12 mouse cellular contexts compared by ENCODE assay signal in the genomic region with DNA sequence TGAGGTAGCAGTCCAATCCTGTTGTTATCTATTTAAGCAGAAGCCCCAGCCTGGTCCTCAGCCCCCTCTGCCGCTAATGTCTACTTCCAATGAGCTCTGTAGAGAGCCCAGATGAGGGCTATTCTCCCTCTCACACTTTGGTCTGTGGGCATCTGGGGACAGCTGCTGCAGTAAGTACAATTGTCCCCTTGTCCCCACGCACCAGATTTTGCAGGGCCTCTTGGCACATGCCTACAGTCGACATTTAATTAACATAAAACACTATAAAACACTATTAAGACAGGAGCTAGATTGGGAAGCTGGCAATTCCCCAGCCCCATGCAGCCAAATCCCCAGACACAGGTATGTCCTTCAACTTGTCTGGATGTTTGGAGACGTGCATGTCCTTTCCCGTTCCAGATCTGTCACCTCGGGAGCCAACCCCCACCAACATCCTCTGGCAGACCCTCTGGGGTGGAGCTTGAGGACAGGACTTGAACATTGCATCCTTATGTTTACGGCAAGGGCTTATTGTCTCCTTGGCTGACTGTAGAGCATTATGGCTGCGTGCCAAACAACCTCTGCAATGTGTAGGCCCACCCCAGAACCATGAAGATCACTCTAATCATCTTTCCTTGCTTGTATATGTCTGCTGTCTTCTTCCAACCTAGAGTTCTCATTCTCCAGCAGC.
A peak's percentile ranks its signal among the peaks of the same experiment; 100 is the strongest.
DNase-seq lines count a peak whose midpoint lies in the region; ATAC-seq and TF ChIP-seq lines count a peak whose summit lies in the region.
"Had no signal": no experiment of that assay in that cellular context is flagged by ENCODE, and none has a peak within 500 bp of the region (broad histone marks: within the 10 kb centered on the region; RNA-seq: fewer than 3 reads in every experiment).

No protein-coding gene starts in this region.

- ATAC-seq in limb, embryonic 14.5 days (ENCODE audit: low FRiP score, low read depth) = no peak
- no peak for ATAC-seq in forebrain, embryonic 16.5 days
- ATAC-seq: inflammation-experienced regulatory T-cells, adult 6 months had no signal

- H3K4me3 ChIP-seq in cerebellum, adult 2 months (replicated peaks; ENCODE audit: insufficient read depth, low read depth, low read length) = no peak overlapping the region
- no peak overlapping the region for H3K4me3 ChIP-seq in limb, embryonic 14.5 days (replicated peaks; ENCODE audit: low read length)
- no peak overlapping the region for H3K4me3 ChIP-seq in limb, embryonic 10.5 days
- H3K4me3 ChIP-seq in forebrain, embryonic 16.5 days (replicated peaks; ENCODE audit: low read length) = no peak overlapping the region
- H3K4me3 ChIP-seq: embryonic facial prominence, embryonic 12.5 days; megakaryocyte, embryonic 14.5 days; neural tube, embryonic 15.5 days had no signal

- H3K27me3 ChIP-seq in cerebellum, adult 2 months (ENCODE audit: control insufficient read depth, insufficient read depth, low read length) = no peaks in the 10 kb centered on the region
- H3K27me3 ChIP-seq in limb, embryonic 14.5 days (ENCODE audit: control insufficient read depth, insufficient read depth, low read length) = no peaks in the 10 kb centered on the region
- H3K27me3 ChIP-seq in limb, embryonic 10.5 days (ENCODE audit: low read depth, poor library complexity, severe bottlenecking) = no peaks in the 10 kb centered on the region
- no peaks in the 10 kb centered on the region for H3K27me3 ChIP-seq in forebrain, embryonic 16.5 days (replicated peaks; ENCODE audit: control insufficient read depth, insufficient read depth, low read length)
- H3K27me3 ChIP-seq: embryonic facial prominence, embryonic 12.5 days; megakaryocyte, embryonic 14.5 days; neural tube, embryonic 15.5 days had no signal

- H3K9me3 ChIP-seq in limb, embryonic 14.5 days (ENCODE audit: control insufficient read depth, low read length) = no peaks in the 10 kb centered on the region
- no peaks in the 10 kb centered on the region for H3K9me3 ChIP-seq in limb, embryonic 10.5 days (replicated peaks)
- no peaks in the 10 kb centered on the region for H3K9me3 ChIP-seq in forebrain, embryonic 16.5 days (ENCODE audit: control insufficient read depth, low read length)
- H3K9me3 ChIP-seq: embryonic facial prominence, embryonic 12.5 days; megakaryocyte, embryonic 14.5 days; neural tube, embryonic 15.5 days had no signal

- H3K9ac ChIP-seq in limb, embryonic 14.5 days (ENCODE audit: low read depth, low read length, severe bottlenecking) = no peak overlapping the region
- H3K9ac ChIP-seq in forebrain, embryonic 16.5 days (replicated peaks; ENCODE audit: low read depth, low read length) = no peak overlapping the region
- H3K9ac ChIP-seq: embryonic facial prominence, embryonic 12.5 days; neural tube, embryonic 15.5 days had no signal

- 54% methylated on average over 8 of the region's 8 CpGs for WGBS in cerebellum, adult 2 months
- WGBS in limb, embryonic 14.5 days = 69% methylated on average over 8 of the region's 8 CpGs
- WGBS in limb, embryonic 10.5 days = 89% methylated on average over 8 of the region's 8 CpGs
- 39% methylated on average over 8 of the region's 8 CpGs for WGBS in forebrain, embryonic 16.5 days

- intact Hi-C loops in heart, postnatal 25 days (cut with DNase I) = loop anchor here (2.0 to 10.0 kb wide), 2 partner anchors 46 to 312 kb away; no protein-coding TSS in a partner anchor

- H3K4me2 ChIP-seq in limb, embryonic 14.5 days (replicated peaks; ENCODE audit: low read depth, low read length, severe bottlenecking) = no peak overlapping the region
- no peak overlapping the region for H3K4me2 ChIP-seq in forebrain, embryonic 16.5 days (ENCODE audit: low read length)
- H3K4me2 ChIP-seq: embryonic facial prominence, embryonic 12.5 days; neural tube, embryonic 15.5 days had no signal

- TF ChIP-seq POLR2A in cerebellum, adult 2 months (IDR thresholded peaks at IDR 0.05; ENCODE audit: borderline replicate concordance, insufficient read depth, low read length) = no peak
- no peak for TF ChIP-seq POLR2A in limb, embryonic 14.5 days (IDR thresholded peaks at IDR 0.05; ENCODE audit: borderline replicate concordance, extremely low read depth, insufficient read depth, insufficient read length)

- no peak overlapping the region for H3K27ac ChIP-seq in cerebellum, adult 2 months (ENCODE audit: insufficient read depth, low read length)
- H3K27ac ChIP-seq in limb, embryonic 14.5 days (replicated peaks; ENCODE audit: low read depth, low read length) = no peak overlapping the region
- H3K27ac ChIP-seq in limb, embryonic 10.5 days = no peak overlapping the region
- no peak overlapping the region for H3K27ac ChIP-seq in forebrain, embryonic 16.5 days (ENCODE audit: low read length)
- H3K27ac ChIP-seq: embryonic facial prominence, embryonic 12.5 days; neural tube, embryonic 15.5 days had no signal

- no peaks in the 10 kb centered on the region for H3K36me3 ChIP-seq in limb, embryonic 14.5 days (ENCODE audit: control insufficient read depth, insufficient read depth, low read length)
- no peaks in the 10 kb centered on the region for H3K36me3 ChIP-seq in limb, embryonic 10.5 days
- no peaks in the 10 kb centered on the region for H3K36me3 ChIP-seq in forebrain, embryonic 16.5 days (ENCODE audit: control insufficient read depth, insufficient read depth)
- H3K36me3 ChIP-seq: embryonic facial prominence, embryonic 12.5 days; neural tube, embryonic 15.5 days had no signal

- peak; percentile 3 to 8 for DNase-seq in cerebellum, adult 2 months
- DNase-seq in cerebellum, adult 9-10 months = no peak
- DNase-seq in limb, embryonic 14.5 days (ENCODE audit: low spot score) = peak; percentile 5
- DNase-seq in limb, embryonic 10.5 days (ENCODE audit: low spot score) = no peak
- peak; percentile 17 for DNase-seq in heart, postnatal 25 days (ENCODE audit: low spot score)
- peak; percentile 20 to 29 for DNase-seq in right cerebral cortex, adult 2 months (ENCODE audit: low spot score in 2 of 2)
- no peak for DNase-seq in adipocyte (ENCODE audit: low spot score)

- peaks cover 26% of the 10 kb centered on the region for H3K4me1 ChIP-seq in cerebellum, adult 2 months (ENCODE audit: control insufficient read depth, insufficient read depth, low read length)
- H3K4me1 ChIP-seq in limb, embryonic 14.5 days (ENCODE audit: control insufficient read depth, insufficient read depth, low read length) = peaks cover 4% of the 10 kb centered on the region; the same call in 1 of the 2 replicates
- no peaks in the 10 kb centered on the region for H3K4me1 ChIP-seq in limb, embryonic 10.5 days
- 0 out of 2 replicates have a peak, but pooled peaks cover 4% of the 10 kb centered on the region for H3K4me1 ChIP-seq in forebrain, embryonic 16.5 days (replicated peaks; ENCODE audit: control insufficient read depth, insufficient read depth, low read length)
- H3K4me1 ChIP-seq: embryonic facial prominence, embryonic 12.5 days; megakaryocyte, embryonic 14.5 days had no signal

- TF ChIP-seq CTCF in cerebellum, adult 2 months (IDR thresholded peaks at IDR 0.05; ENCODE audit: borderline replicate concordance, insufficient read depth, low read depth, low read length) = no peak

Comparison
In these comparisons a context has a peak if more than half of its experiments do, and no peak if none do; other contexts are left out.
1. DNase-seq: peak in cerebellum, adult 2 months (2 of 2), limb, embryonic 14.5 days (single experiment), heart, postnatal 25 days (single experiment) and right cerebral cortex, adult 2 months (2 of 2); none in cerebellum, adult 9-10 months (single experiment), limb, embryonic 10.5 days (single experiment) and adipocyte (single experiment).